Mouse (Mus musculus): ENCODE data around the gene Rassf6.

DNA sequence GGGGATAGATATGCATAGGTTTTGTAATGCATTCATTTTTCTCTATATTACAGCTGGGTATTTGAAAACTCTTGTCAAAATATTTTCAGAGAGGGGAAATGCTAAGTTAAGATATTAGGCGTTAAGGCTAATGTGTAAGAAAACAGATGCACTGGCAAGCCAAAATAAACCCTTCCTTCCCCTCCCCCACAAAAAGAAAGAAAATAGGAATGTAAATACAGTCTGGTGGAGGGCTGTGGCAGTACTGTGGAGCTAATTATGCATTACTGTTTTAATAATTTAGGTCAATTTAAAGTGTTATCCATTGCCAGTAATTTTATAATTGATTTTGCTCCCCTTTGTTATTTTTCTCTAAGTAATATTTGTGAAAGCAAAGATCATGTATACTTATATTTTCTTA is 11.9 kb downstream of the Rassf6 start:
- no peak for TF ChIP-seq CTCF (IDR thresholded peaks at IDR 0.05; ENCODE audit: borderline replicate concordance, extremely low read depth, insufficient read depth, insufficient read length)
- TF ChIP-seq POLR2A (IDR thresholded peaks at IDR 0.05; ENCODE audit: borderline replicate concordance, extremely low read depth, insufficient read depth, insufficient read length, poor library complexity, severe bottlenecking), result no peak

All from brain, embryonic 14.5 days (tissue).